Mouse (Mus musculus) lung, postnatal 10 days (tissue): ENCODE data around the gene Erich6b.

Experiments
- DNase-seq: peaks from one replicate; pipeline ENCODE4 v3.0.0; 2021

The Erich6b gene

GRCm38 (mm10) chr14:75642080-75642479, at the start of gene Erich6b:
Gene Erich6b, plus strand, starts transcription at chr14:75642259.
- DNase-seq, result no peak

GRCm38 (mm10) chr14:75592978-75593377, 49.1 kb upstream of the Erich6b start, which contains the start of gene Spert:
Gene Spert, minus strand, starts transcription at chr14:75593116.
- DNase-seq, result no peak

- DNase-seq, result no peak
These were observed 32.9 kb upstream of the Erich6b start for GRCm38 (mm10) chr14:75609176-75609575.

GRCm38 (mm10) chr14:75616375-75616774, 25.7 kb upstream of the Erich6b start:
- no peak for DNase-seq

GRCm38 (mm10) chr14:75622984-75623383, 19.1 kb upstream of the Erich6b start:
- DNase-seq, result no peak

GRCm38 (mm10) chr14:75628870-75629269, 13.2 kb upstream of the Erich6b start:
- DNase-seq, result no peak

- peak; percentile 80 for DNase-seq
These were observed 6.7 kb upstream of the Erich6b start for GRCm38 (mm10) chr14:75635350-75635749.

GRCm38 (mm10) chr14:75636107-75636506, 6.0 kb upstream of the Erich6b start:
- DNase-seq, result no peak

- DNase-seq, result peak; percentile 9
These were observed 4.4 kb upstream of the Erich6b start for GRCm38 (mm10) chr14:75637641-75638040.

- DNase-seq, result peak; percentile 12
These were observed 1.2 kb upstream of the Erich6b start for GRCm38 (mm10) chr14:75640846-75641245.

- DNase-seq, result no peak
These were observed 690 bp upstream of the Erich6b start for GRCm38 (mm10) chr14:75641369-75641768.

- DNase-seq, result no peak
These were observed 3.4 kb downstream of the Erich6b start for GRCm38 (mm10) chr14:75645461-75645860.

- no peak for DNase-seq
These were observed 4.0 kb downstream of the Erich6b start for GRCm38 (mm10) chr14:75646060-75646459.

GRCm38 (mm10) chr14:75646968-75647829, 5.1 kb downstream of the Erich6b start:
- no peak for DNase-seq

GRCm38 (mm10) chr14:75660936-75661335, 18.9 kb downstream of the Erich6b start:
- no peak for DNase-seq

- DNase-seq, result no peak
These were observed 19.5 kb downstream of the Erich6b start for GRCm38 (mm10) chr14:75661548-75661947.

GRCm38 (mm10) chr14:75665430-75666180, 23.5 kb downstream of the Erich6b start:
- no peak for DNase-seq

GRCm38 (mm10) chr14:75669085-75669645, 27.1 kb downstream of the Erich6b start:
- no peak for DNase-seq

- DNase-seq, result no peak
These were observed 34.3 kb downstream of the Erich6b start for GRCm38 (mm10) chr14:75676316-75676715.

- no peak for DNase-seq
These were observed 48.4 kb downstream of the Erich6b start for GRCm38 (mm10) chr14:75690428-75690827.

GRCm38 (mm10) chr14:75696096-75696495, 54.0 kb downstream of the Erich6b start:
- no peak for DNase-seq

GRCm38 (mm10) chr14:75697928-75698327, 55.9 kb downstream of the Erich6b start:
- DNase-seq, result no peak

GRCm38 (mm10) chr14:75706647-75707046, 64.6 kb downstream of the Erich6b start:
- DNase-seq, result no peak

GRCm38 (mm10) chr14:75707771-75708170, 65.7 kb downstream of the Erich6b start:
- DNase-seq, result no peak
